Mouse (Mus musculus): Measurements from ENCODE around the gene Camk2d. TPM values are rescaled to one million over a fixed set of nuclear protein-coding genes. Genes with fewer than 3 reads are reported as not detected.

Camk2d gene
- 11.3 and 27.4 TPM in 2 replicates for polyA plus RNA-seq (2012; rRNA removed)

GRCm38 (mm10) chr3:126596086-126596485 lies at the start of gene Camk2d:
Camk2d (plus strand) TSS chr3:126596302.

Other genes starting within 250 kb of the Camk2d start
- 0.14 and 0.45 TPM in 2 replicates for gene Arsj, start 232.6 kb upstream of the Camk2d start, polyA plus RNA-seq (2012; rRNA removed)